Mouse (Mus musculus): ENCODE results near the gene Gabrg3.
A peak's percentile ranks its signal among the peaks of the same experiment; 100 is the strongest.
"Not testable (repeated sequence)": the region's sequence is repeated elsewhere in the genome, so short reads cannot be mapped to it uniquely, and the experiment has no call there.

Gabrg3 gene

GRCm38 (mm10) chr7:57307337-57307736, 79.7 kb downstream of the Gabrg3 start:
- no peak for DNase-seq

DNA sequence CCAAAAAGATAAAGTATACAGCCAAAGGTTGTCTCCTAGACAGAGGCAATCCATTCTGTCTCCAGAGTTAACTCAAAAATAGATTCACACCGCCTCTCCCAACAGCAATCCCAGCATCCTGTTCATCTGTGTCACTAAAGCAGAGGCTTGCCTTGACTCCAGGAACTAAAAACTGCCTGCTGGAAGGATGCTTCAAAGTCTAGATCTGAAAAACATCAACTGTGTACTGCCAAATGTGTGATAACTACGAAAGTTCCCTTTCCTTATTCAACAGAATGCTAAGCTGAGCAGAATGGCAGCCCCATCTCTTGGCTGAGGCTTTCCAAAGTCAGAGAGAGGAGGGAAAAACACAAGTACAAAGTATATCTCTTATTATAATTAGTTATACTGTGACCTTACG, 90.3 kb downstream of the Gabrg3 start:
- no peak for DNase-seq

GRCm38 (mm10) chr7:57294127-57294526, 92.9 kb downstream of the Gabrg3 start:
- DNase-seq: no peak

DNA sequence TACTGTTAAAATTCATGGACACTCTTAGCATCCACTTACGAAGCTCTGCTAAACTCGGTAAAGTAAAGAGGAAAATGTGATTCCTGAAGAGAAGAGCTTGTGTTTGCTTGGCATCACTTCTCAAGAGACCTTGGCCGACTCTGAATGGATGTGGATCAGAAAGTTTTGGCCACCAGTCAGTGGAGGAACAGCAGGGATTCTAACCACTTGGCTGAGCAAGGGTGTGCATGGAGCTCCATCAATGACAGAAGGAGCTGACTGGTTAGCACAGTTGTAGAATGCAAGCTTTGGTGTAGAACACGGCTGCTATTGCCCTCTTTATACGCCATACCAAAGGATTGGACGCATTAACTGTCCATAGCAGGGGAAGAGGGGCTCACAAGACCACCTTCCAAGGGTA, 93.4 kb downstream of the Gabrg3 start:
- no peak for DNase-seq

- no peak for DNase-seq
These were observed 103.8 kb downstream of the Gabrg3 start for GRCm38 (mm10) chr7:57283186-57283585.

DNA sequence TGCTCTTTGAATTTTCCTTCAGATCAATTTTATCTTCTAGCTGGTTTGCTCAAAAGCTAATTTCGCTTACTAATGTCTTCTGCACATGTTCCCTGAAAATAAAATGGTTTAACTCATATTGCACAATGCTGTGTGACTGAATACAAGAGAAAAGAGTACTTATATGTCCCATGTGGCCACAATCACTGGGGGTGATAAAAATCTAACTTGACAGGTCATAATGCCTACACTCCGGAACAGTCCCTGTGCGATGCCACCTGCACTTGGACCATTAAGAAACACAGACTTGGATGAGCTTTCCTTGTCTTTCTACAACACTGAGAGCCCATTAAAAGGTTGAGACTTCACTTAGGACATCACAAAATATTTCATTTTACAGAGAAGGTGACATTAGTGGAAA, 108.1 kb downstream of the Gabrg3 start:
- DNase-seq: no peak

GRCm38 (mm10) chr7:57260201-57260600, 126.8 kb downstream of the Gabrg3 start:
- DNase-seq: no peak

GRCm38 (mm10) chr7:57258893-57259574, 128.0 kb downstream of the Gabrg3 start:
- no peak for DNase-seq

DNA sequence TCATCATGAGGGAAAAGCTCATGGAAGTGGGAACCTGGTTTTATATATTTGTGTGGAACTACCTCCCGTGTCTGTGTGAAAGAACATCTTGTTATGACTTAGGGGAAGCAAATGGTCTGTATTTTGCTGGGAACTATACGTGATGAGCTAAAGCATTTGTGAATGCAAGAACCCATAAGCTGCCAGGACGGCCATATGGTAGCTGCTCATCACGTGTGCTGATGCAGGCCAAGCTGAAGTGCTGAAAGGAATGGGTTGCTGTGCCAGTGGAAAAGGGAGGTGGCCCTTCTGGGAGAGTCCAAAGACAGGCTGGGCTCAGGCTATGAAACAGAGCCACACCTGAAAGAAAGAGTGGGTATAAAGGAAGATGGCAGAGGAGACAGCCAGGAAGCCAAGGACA, 143.0 kb downstream of the Gabrg3 start:
- DNase-seq: peak; percentile 44

- DNase-seq: no peak
These were observed 172.9 kb downstream of the Gabrg3 start for GRCm38 (mm10) chr7:57214119-57214518.

DNA sequence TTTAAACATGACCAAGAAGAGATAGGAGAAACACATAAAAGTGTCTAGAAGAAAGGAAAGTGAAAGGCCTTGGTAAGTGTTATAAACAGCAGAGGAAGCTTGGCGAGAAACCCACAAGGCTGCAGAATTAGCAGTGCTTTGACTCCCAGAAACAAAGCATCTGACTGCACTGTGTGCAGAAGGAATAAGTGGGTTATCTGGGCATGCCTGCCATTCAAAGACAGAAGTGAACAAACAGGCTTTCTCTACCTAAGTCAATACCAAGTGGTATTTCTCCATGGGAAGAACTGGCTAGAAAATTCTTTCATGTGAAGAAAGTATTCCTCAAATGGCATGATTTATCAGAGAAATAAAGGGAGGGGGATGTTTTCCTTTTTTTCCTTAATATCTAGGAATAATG, 201.0 kb downstream of the Gabrg3 start:
- no peak for DNase-seq

DNA sequence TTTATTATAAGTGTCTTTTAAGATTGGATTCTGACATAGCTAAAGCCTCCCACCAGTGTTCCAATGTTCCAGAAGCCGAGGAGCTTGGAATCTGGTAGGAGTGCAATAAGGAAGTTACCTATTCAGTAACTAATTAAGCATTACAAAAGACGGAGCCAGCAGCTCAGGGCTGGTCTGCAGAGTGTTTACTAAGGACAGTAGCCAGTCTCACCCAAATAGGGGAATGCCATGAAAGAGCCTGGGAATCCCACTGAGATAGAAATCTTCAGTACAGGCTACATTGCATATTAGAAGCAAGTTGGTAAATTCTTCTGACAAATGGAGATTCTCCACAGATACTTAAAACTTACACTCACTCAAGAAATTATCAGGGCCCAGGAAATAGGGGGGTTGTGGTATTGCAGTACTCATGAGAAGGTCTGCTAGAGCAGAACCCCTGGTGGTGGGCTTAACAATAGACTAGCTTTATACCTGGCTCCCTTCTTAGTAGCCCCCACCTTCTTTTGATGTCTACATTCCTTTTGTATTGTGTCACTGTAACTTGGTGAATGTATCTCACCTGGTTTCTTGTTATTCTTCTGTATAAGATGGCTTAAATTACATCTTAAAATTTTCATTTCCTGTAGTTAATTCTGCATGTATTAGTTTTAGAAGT, 211.0 kb downstream of the Gabrg3 start:
- DNase-seq: not testable (repeated sequence)

GRCm38 (mm10) chr7:57166931-57167330, 220.1 kb downstream of the Gabrg3 start:
- no peak for DNase-seq

DNA sequence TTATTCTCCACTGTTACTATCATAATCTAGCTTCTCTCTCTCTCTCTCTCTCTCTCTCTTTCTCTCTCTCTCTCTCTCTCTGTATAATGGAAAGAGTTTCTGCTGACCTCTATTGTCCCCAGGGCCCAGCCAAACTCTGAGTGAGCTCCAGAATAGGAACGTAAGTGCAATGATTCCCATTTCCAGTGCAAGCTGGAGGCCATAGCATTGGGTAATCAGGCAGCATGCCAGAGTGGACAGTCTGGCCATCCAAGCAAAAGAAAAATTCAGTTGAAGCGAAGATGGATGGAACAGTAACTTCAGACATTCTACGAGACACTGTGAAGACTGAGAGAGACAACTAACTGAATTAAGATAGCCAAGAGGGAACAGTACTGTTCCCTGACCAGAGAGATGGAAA, 228.8 kb downstream of the Gabrg3 start:
- no peak for DNase-seq

- DNase-seq: no peak
These were observed 233.2 kb downstream of the Gabrg3 start for GRCm38 (mm10) chr7:57153743-57154142.

GRCm38 (mm10) chr7:57150768-57151167, 236.2 kb downstream of the Gabrg3 start:
- no peak for DNase-seq

DNA sequence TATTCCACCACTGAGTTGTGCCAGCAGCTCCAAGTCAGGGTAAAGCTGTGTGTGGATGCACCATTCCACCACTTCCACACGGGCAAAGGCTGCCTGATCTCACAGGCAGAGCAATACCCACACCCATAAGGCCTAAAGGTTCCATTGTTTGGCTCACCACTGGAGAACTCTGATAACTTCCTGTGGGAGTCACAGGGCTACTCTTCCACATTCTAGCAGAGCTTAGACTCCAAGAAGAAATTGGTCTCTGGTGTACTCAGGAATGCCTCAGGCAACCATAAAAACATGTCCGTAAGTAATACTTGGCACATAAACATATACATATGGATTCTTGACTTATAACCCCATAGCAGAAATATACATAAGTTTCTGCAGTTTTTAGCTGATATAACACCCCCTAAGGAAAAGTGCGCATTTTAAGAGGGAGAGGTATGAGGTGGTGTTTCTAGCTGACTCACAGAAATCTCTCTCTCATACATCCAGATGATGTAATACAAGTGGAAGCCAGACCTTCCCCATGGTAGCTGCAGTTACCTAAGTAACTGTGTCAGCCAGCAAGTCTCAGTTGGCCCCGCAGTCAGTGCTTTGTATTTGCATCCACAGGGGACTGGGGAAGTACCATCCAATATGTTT, 248.8 kb downstream of the Gabrg3 start:
- no peak for DNase-seq

DNA sequence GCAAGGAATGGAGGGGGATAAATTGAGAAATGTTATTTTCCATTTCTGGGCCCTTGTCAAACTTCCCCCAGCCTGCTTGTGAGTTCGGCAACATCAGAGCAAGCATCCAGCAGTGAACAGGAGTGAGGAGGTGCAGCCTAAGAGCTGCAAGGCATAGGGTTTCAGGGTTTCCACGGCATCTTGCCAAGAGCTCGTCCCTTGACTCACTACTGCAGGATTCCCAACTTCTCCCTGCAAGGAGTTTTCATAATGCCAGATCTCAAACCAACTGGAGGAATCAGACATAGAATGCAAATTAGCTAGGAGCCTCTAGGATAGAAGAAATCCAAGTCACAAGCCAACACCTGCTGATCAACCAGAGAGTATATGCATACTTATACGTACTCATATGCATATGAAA, 254.0 kb downstream of the Gabrg3 start:
- DNase-seq: no peak

DNA sequence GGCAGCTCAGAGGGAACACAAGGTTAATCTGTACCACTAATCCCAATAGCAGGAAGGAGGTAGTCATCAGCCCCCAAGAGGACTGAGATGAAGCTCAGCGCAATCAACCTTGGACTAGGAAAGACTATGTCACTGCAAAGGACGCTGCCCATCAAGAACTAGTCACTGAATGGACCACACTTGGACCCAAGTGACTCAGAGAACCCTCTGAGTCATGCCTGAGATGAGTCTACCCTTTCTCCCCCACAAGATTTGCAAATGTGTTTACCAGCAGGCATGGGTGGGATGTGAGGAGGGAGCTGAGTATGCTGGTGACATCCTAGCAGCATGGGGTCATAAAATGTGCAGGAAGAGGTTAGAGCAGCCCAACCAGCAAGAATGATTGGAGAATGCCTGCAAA, 254.5 kb downstream of the Gabrg3 start:
- no peak for DNase-seq

GRCm38 (mm10) chr7:57100065-57100464, 286.9 kb downstream of the Gabrg3 start:
- no peak for DNase-seq

- no peak for DNase-seq
These were observed 304.9 kb downstream of the Gabrg3 start for GRCm38 (mm10) chr7:57082071-57082470.

DNA sequence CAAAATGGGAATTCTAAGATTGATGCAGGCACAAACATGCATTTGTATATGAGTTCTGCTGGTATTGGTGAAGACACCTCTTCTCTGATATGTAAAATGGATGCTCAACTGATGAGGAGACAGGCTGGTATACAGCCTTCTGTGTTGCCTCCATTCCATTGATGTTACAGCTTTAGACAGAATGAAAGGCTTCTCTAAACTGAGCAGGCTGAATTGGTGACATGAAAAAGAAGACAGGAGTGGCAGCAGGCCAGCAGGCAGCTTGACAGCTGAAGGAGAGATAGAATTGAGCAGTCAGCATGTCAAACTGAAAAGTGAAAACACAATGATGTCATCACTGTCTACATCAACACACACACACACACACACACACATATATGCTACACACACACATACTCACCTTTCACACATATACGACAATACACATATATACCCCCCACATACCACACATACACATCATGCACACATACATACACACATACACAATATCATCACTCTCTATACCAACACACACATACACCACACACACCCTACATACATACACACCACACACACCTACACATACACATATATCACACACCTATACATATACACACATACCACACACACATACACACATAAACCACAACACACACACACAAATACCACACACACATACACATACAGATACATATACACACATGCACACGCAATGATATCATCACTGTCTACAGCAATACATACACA, 315.4 kb downstream of the Gabrg3 start:
- DNase-seq: no peak

DNA sequence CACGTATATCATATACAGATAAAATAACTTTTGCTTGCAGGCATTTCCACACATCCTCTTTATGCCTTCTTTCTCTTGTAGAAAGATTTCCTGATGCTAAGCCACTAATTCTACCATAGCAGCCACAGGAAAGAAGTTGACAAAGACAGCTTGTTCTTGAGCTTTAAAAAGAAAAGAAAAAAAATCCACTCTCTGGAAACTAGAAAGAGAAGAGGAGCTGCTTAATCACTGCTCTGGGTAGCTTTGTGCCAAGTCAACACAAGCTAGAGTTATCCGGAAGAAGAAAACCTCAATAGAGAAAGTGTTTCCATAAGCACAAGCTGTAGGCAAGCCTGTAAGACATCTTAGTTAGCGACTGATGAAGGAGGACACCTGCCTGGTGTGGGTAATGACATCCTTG, 321.6 kb downstream of the Gabrg3 start:
- no peak for DNase-seq

Data from right cerebral cortex, postnatal 25 days (tissue).